Mouse (Mus musculus) stomach, embryonic 14.5 days (tissue): ENCODE measurements around the gene Cd2. TPM values are rescaled to one million over a fixed set of nuclear protein-coding genes. Genes with fewer than 3 reads are reported as not detected.

Experiments used
- ATAC-seq: fragments of 200-750 bp; cut with Nextera tagmentation; 2 replicates; pipeline ENCODE4 v1.8.0; 2017; ENCODE audit warnings: low read depth, moderate TSS enrichment; ENCODE audit not compliant: insufficient number of reproducible peaks, insufficient read depth, low FRiP score
- H3K27ac ChIP-seq: fragments of 300-500 bp; sonication (generic); 2 replicates; pipeline ENCODE4 v1.5.1; 2014; ENCODE audit warnings: mild to moderate bottlenecking, low read length, moderate library complexity, mixed read lengths
- H3K27me3 ChIP-seq: fragments of 300-500 bp; sonication (generic); 2 replicates; pipeline ENCODE4 v1.6.1; 2014; ENCODE audit warnings: low read length, control low read depth, mixed read lengths; ENCODE audit not compliant: control insufficient read depth, insufficient read depth
- H3K36me3 ChIP-seq: fragments of 300-500 bp; sonication (generic); 2 replicates; pipeline ENCODE4 v1.6.1; 2014; ENCODE audit warnings: mild to moderate bottlenecking, control low read depth, low read length, moderate library complexity, mixed read lengths; ENCODE audit not compliant: control insufficient read depth, insufficient read depth
- H3K4me1 ChIP-seq: fragments of 300-500 bp; sonication (generic); 2 replicates; pipeline ENCODE4 v1.6.1; 2014; ENCODE audit warnings: low read length, control low read depth, mixed read lengths; ENCODE audit not compliant: control insufficient read depth, insufficient read depth
- H3K4me2 ChIP-seq: fragments of 300-500 bp; sonication (generic); replicated peaks from 2 replicates; pipeline ENCODE4 v1.6.1; 2014; ENCODE audit warnings: low read depth, low read length, control low read depth
- H3K4me3 ChIP-seq: fragments of 300-500 bp; sonication (generic); 2 replicates; pipeline ENCODE4 v1.5.1; 2014; ENCODE audit warnings: low read depth, low read length, control low read depth
- H3K9ac ChIP-seq: fragments of 300-500 bp; sonication (generic); replicated peaks from 2 replicates; pipeline ENCODE4 v1.6.1; 2014; ENCODE audit warnings: low read depth, mild to moderate bottlenecking, control low read depth, low read length, moderate library complexity, mixed read lengths
- H3K9me3 ChIP-seq: fragments of 300-500 bp; sonication (generic); 2 replicates; pipeline ENCODE4 v1.6.1; 2016; ENCODE audit warnings: low read depth, low read length, control low read depth; ENCODE audit not compliant: control insufficient read depth
- WGBS: fragments of 180-500 bp; shearing (Covaris S2); extraction: QIAGEN DNeasy Blood & Tissue Kit; methylation state at CpG from one replicate; pipeline ENCODE4 v1.1.7; 2014; 5-methylcytosine and 5-hydroxymethylcytosine counted together
- polyA plus RNA-seq: library from polyadenylated mRNA; unstranded; fragments of >200 nt; fragmentation: Nextera tagmentation; extraction: Ambion mirVana; gene quantifications from 2 replicates; pipeline ENCODE4 v1.2.1, GENCODE M21; 2014

Cd2 gene
- polyA plus RNA-seq, 1 experiment from 2014 or later, result not detected

GRCm38 (mm10) chr3:101297221-101297620 lies 9.5 kb upstream of the Cd2 start:
- WGBS, result 97% methylated on average over 5 of the region's 5 CpGs

DNA sequence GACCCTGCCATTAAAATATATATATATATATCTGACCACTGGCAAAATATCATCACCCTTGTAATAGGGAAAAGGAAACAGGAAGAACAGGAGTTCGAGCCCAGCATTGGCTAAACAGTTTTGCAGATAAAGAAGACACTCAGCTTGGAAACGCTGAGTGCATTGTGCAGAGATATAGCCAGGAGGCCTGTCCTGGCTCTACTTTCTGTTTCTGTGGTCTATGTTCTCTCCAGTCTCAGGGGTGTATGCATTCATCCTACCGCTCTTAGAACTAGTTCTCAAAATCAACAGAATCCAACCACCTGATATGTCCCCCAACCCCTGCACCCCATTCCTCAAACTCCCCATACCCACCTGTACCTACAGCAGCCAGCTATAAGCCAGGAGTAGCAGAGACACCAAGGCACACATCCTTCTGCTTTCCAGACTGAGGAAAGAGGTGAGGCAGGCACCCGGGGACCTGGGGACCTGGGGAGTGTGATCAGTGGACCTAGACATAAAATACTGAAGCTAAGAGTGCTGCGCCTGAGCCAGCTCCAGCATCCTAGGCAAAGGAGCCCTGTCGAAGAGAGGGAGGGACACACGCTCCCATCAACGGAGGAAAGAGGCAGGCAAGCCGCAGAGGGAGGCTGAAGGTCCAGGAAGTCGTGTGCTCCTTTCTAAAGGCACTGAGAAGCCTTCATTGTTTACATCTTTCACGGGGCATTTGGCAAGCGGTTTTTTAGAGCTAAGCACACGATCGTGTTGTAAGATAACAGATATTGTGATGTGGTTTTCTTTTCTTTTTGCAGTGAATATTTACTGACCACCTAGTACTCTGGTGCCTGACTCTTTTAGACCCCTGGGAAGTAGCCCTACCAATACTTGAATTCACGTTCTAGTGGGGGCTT lies 8.4 kb upstream of the Cd2 start:
- no peak overlapping the region for H3K4me3 ChIP-seq
- H3K9me3 ChIP-seq, result no peaks in the 10 kb centered on the region
- WGBS, result 45% methylated on average over 15 of the region's 15 CpGs
- no peaks in the 10 kb centered on the region for H3K27me3 ChIP-seq
- no peak overlapping the region for H3K9ac ChIP-seq
- H3K36me3 ChIP-seq, result no peaks in the 10 kb centered on the region
- 0 out of 2 replicates have a peak, but pooled peaks cover 9% of the 10 kb centered on the region for H3K4me1 ChIP-seq
- H3K27ac ChIP-seq, result no peak overlapping the region
- no peak overlapping the region for H3K4me2 ChIP-seq
- ATAC-seq, result no peak

More at GRCm38 (mm10) chr3:101297221-101297620, 9.5 kb upstream of the Cd2 start:
- ATAC-seq, result no peak
- H3K4me1 ChIP-seq, result 0 out of 2 replicates have a peak, but pooled peaks cover 9% of the 10 kb centered on the region
- no peaks in the 10 kb centered on the region for H3K9me3 ChIP-seq
- no peak overlapping the region for H3K27ac ChIP-seq
- no peak overlapping the region for H3K4me2 ChIP-seq
- H3K4me3 ChIP-seq, result no peak overlapping the region
- no peaks in the 10 kb centered on the region for H3K27me3 ChIP-seq
- H3K9ac ChIP-seq, result no peak overlapping the region
- H3K36me3 ChIP-seq, result no peaks in the 10 kb centered on the region

DNA sequence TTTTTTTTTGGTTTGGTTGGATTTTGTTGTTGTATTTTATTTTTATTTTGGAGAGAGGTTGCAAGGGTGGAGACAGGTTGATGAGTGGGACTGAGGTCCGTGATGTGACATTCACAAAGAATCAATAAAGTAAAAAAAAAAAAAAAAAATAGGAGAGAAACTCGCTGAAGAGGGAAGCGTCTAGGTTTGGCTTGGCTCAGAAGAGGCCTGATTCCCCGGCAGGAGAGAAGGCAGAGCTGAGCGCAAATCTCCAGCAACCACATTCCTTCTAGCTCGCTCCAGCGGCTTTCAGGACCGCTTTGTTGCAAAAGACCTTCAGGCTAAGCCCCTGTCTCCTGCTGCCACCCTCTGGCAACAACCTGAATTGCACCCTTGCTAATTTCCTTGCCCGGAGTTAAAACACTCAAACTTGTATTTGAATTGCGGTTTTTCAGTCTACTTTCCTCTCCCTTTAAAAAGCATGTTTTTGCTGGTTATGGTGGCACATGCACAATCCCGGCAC lies 7.7 kb upstream of the Cd2 start:
- H3K27me3 ChIP-seq, result no peaks in the 10 kb centered on the region
- no peak for ATAC-seq

GRCm38 (mm10) chr3:101294487-101295365 lies 7.0 kb upstream of the Cd2 start:
- Histone ChIP-seq H3K4me1 (no peaks in the 10 kb centered on the region), H3K9ac (no peak overlapping the region), H3K27me3 (no peaks in the 10 kb centered on the region), H3K27ac (no peak overlapping the region), H3K9me3 (no peaks in the 10 kb centered on the region), H3K36me3 (no peaks in the 10 kb centered on the region), H3K4me2 (no peak overlapping the region), H3K4me3 (no peak overlapping the region)
- whole genome bisulfite sequencing, result 83% methylated on average over 10 of the region's 10 CpGs
- no peak; the same call in 1 of the 2 replicates for ATAC-seq

More for the DNA sequence above, 7.7 kb upstream of the Cd2 start:
- Histone ChIP-seq H3K4me3 (no peak overlapping the region), H3K36me3 (no peaks in the 10 kb centered on the region), H3K9ac (no peak overlapping the region), H3K4me1 (0 out of 2 replicates have a peak, but pooled peaks cover 5% of the 10 kb centered on the region), H3K27ac (no peak overlapping the region), H3K4me2 (no peak overlapping the region), H3K9me3 (no peaks in the 10 kb centered on the region)
- 7% methylated on average over 11 of the region's 11 CpGs for WGBS

GRCm38 (mm10) chr3:101293571-101294135 lies 5.9 kb upstream of the Cd2 start:
- Histone ChIP-seq H3K9me3 (no peaks in the 10 kb centered on the region), H3K27me3 (no peaks in the 10 kb centered on the region), H3K27ac (no peak overlapping the region), H3K4me1 (no peaks in the 10 kb centered on the region), H3K9ac (no peak overlapping the region), H3K36me3 (no peaks in the 10 kb centered on the region), H3K4me3 (no peak overlapping the region), H3K4me2 (no peak overlapping the region)
- no peak for ATAC-seq
- 78% methylated on average over 8 of the region's 8 CpGs for WGBS

DNA sequence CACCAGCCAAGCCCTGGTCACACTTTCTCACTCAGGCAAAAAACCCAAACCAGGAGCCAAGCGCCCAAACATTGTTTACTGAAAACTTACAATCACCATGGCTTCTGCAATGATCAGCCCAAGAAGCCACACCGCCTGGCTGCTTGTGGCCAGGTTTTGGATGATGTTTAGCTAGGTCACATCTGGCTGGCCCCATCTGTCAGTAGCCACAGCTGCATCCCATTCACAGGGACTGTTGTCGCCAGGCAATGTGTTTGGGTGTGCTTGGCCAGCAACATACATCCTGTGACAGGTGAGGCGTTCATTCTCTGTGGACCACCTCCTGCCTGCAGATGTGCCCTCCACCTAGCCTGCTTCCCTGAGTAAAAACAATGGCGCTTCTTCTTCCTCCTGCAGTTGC lies 4.9 kb upstream of the Cd2 start:
- H3K36me3 ChIP-seq, result no peaks in the 10 kb centered on the region
- no peak for ATAC-seq
- H3K27ac ChIP-seq, result no peak overlapping the region
- H3K4me3 ChIP-seq, result no peak overlapping the region
- no peak overlapping the region for H3K4me2 ChIP-seq
- H3K9me3 ChIP-seq, result no peaks in the 10 kb centered on the region
- H3K27me3 ChIP-seq, result no peaks in the 10 kb centered on the region
- H3K4me1 ChIP-seq, result no peaks in the 10 kb centered on the region
- WGBS, result 77% methylated on average over 5 of the region's 5 CpGs
- no peak overlapping the region for H3K9ac ChIP-seq

DNA sequence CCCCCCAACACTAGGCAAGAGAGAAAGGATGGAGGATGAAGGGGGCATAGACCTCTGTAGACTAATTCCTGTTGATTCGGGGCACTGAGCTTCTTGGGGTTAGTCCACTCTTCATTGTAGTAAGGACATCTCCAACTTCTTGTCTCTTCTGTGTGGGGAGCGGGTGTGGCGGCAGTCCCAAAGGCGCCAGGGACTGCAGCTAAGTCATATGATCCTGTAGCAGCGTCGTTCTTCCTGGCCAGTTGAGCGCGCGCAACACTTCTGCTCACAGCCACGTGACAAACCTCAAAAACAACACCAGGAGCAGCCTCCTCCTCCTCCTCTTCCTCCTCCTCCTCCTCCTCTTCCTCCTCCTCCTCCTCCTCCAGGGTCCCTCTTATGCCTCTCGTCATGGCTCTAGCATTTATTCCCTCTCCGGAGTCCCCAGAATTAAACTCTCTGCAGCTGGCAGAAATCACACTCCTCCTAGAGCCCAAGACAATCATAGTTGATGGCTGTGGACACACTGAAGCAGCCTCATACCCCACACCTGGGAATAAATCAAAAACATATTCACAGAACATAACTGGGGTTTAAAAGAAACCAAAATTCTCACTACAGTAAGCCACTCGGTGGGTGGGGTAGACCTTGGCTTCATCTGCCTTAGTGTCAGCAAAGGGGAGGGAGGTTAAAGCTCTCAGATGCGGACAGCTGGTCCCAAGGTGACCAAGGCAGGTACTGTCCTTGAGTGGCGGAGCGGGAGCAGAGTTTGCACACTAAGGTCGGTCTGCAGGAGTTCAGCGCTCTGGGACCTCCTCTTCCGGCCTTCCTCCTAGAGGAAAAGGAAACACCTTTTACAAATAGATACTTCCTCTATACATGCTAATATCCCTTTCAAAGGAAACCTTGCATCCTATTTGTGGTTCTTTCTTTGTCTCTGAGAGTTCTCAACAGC lies 3.1 kb upstream of the Cd2 start:
- no peak overlapping the region for H3K27ac ChIP-seq
- no peaks in the 10 kb centered on the region for H3K27me3 ChIP-seq
- no peaks in the 10 kb centered on the region for H3K4me1 ChIP-seq
- no peak overlapping the region for H3K4me3 ChIP-seq
- no peaks in the 10 kb centered on the region for H3K36me3 ChIP-seq
- ATAC-seq, result no peak
- no peak overlapping the region for H3K4me2 ChIP-seq
- H3K9ac ChIP-seq, result no peak overlapping the region
- H3K9me3 ChIP-seq, result no peaks in the 10 kb centered on the region
- WGBS, result 82% methylated on average over 19 of the region's 19 CpGs
